Mouse (Mus musculus): ENCODE measurements around the gene Adprm. TPM values are rescaled to one million over a fixed set of nuclear protein-coding genes. Genes with fewer than 3 reads are reported as not detected.
"Not testable (repeated sequence)": the region's sequence is repeated elsewhere in the genome, so short reads cannot be mapped to it uniquely, and the experiment has no call there.

Adprm gene
- polyA plus RNA-seq, 1 experiment, result 17.6 TPM

GRCm38 (mm10) chr11:67023191-67023590 lies 29.2 kb downstream of the Adprm start:
- not testable (repeated sequence) for DNase-seq (ENCODE audit: low read depth)

- no peak for DNase-seq (ENCODE audit: low read depth)
Observed at GRCm38 (mm10) chr11:67022354-67023115, 29.9 kb downstream of the Adprm start.

- no peak for DNase-seq (ENCODE audit: low read depth)
Observed at GRCm38 (mm10) chr11:67020948-67021347, 31.4 kb downstream of the Adprm start.

GRCm38 (mm10) chr11:67019711-67020475 lies 32.5 kb downstream of the Adprm start:
- no peak for DNase-seq (ENCODE audit: low read depth)

GRCm38 (mm10) chr11:67017801-67018591 lies 34.4 kb downstream of the Adprm start:
- no peak for DNase-seq (ENCODE audit: low read depth)

GRCm38 (mm10) chr11:67011635-67012034 lies 40.8 kb downstream of the Adprm start:
- DNase-seq (ENCODE audit: low read depth), result no peak

GRCm38 (mm10) chr11:67010430-67010829 lies 42.0 kb downstream of the Adprm start:
- no peak for DNase-seq (ENCODE audit: low read depth)

- DNase-seq (ENCODE audit: low read depth), result no peak
Observed at GRCm38 (mm10) chr11:67008528-67008927, 43.9 kb downstream of the Adprm start.

- no peak for DNase-seq (ENCODE audit: low read depth)
Observed at GRCm38 (mm10) chr11:67007961-67008360, 44.4 kb downstream of the Adprm start.

GRCm38 (mm10) chr11:67002911-67003310 lies 49.5 kb downstream of the Adprm start:
- no peak for DNase-seq (ENCODE audit: low read depth)

GRCm38 (mm10) chr11:67001717-67002116 lies 50.7 kb downstream of the Adprm start:
- DNase-seq (ENCODE audit: low read depth), result no peak

- DNase-seq (ENCODE audit: low read depth), result no peak
Observed at GRCm38 (mm10) chr11:67000671-67001070, 51.7 kb downstream of the Adprm start.

GRCm38 (mm10) chr11:66998467-66999403 lies 53.7 kb downstream of the Adprm start:
- DNase-seq (ENCODE audit: low read depth), result no peak

- no peak for DNase-seq (ENCODE audit: low read depth)
Observed at GRCm38 (mm10) chr11:66996446-66996845, 55.9 kb downstream of the Adprm start.

- no peak for DNase-seq (ENCODE audit: low read depth)
Observed at GRCm38 (mm10) chr11:66993674-66994073, 58.7 kb downstream of the Adprm start.

- no peak for DNase-seq (ENCODE audit: low read depth)
Observed at GRCm38 (mm10) chr11:66992150-66992549, 60.2 kb downstream of the Adprm start.

Other genes with a start within 250 kb of the Adprm start
- 0.73 and 1.1 TPM in 2 replicates for gene Pirt, start 140.6 kb downstream of the Adprm start, polyA plus RNA-seq (2012; rRNA removed)
- 56.1 and 58.8 TPM in 2 replicates for gene Tmem238l, start 96.0 kb downstream of the Adprm start, polyA plus RNA-seq (2012; rRNA removed)
- gene Tmem220, start 27.4 kb downstream of the Adprm start, polyA plus RNA-seq (2012; rRNA removed), result 2.9 and 4.0 TPM in 2 replicates
- 3.0 and 4.4 TPM in 2 replicates for gene Sco1, start 76 bp upstream of the Adprm start, polyA plus RNA-seq (2012; rRNA removed)
- gene Myh3, start 25.7 kb upstream of the Adprm start, polyA plus RNA-seq (2012; rRNA removed), result not detected in 2 replicates
- gene Myh2, start 118.4 kb upstream of the Adprm start, polyA plus RNA-seq (2012; rRNA removed), result 0.09 and 0.20 TPM in 2 replicates
- 0.14 and 2.1 TPM in 2 replicates for gene Myh1, start 147.5 kb upstream of the Adprm start, polyA plus RNA-seq (2012; rRNA removed)
- 0.03 and 0.27 TPM in 2 replicates for gene Myh4, start 185.4 kb upstream of the Adprm start, polyA plus RNA-seq (2012; rRNA removed)
- 0.05 and 0.09 TPM in 2 replicates for gene Myh8, start 224.5 kb upstream of the Adprm start, polyA plus RNA-seq (2012; rRNA removed)

Data from gonadal fat pad, adult 2 months (tissue).